Mouse (Mus musculus): Measurements from ENCODE around the gene Itpr1. TPM values are rescaled to one million over a fixed set of nuclear protein-coding genes. Genes with fewer than 3 reads are reported as not detected.

The Itpr1 gene
- polyA plus RNA-seq, 2 experiments = 10.7 to 17.1 TPM

GRCm38 (mm10) chr6:108282131-108282530 lies 69.2 kb downstream of the Itpr1 start:
- no peaks in the 10 kb centered on the region for H3K9me3 ChIP-seq (ENCODE audit: control insufficient read depth, low read length)
- TF ChIP-seq POLR2A (IDR thresholded peaks at IDR 0.05; ENCODE audit: borderline replicate concordance, extremely low read depth, insufficient read depth, insufficient read length) = no peak
- no peak overlapping the region for H3K9ac ChIP-seq (ENCODE audit: low read depth, low read length, severe bottlenecking)
- H3K27ac ChIP-seq (replicated peaks; ENCODE audit: low read depth, low read length) = no peak overlapping the region
- H3K36me3 ChIP-seq (ENCODE audit: control insufficient read depth, insufficient read depth, low read length) = no peaks in the 10 kb centered on the region
- DNase-seq (ENCODE audit: low spot score) (no peak), ATAC-seq (ENCODE audit: low FRiP score, low read depth) (no peak)
- no peak overlapping the region for H3K4me3 ChIP-seq (replicated peaks; ENCODE audit: low read length)
- H3K4me1 ChIP-seq (ENCODE audit: control insufficient read depth, insufficient read depth, low read length) = no peaks in the 10 kb centered on the region
- no peaks in the 10 kb centered on the region for H3K27me3 ChIP-seq (ENCODE audit: control insufficient read depth, insufficient read depth, low read length)
- 90% methylated on average over 4 of the region's 4 CpGs for WGBS
- H3K4me2 ChIP-seq (replicated peaks; ENCODE audit: low read depth, low read length, severe bottlenecking) = no peak overlapping the region

DNA sequence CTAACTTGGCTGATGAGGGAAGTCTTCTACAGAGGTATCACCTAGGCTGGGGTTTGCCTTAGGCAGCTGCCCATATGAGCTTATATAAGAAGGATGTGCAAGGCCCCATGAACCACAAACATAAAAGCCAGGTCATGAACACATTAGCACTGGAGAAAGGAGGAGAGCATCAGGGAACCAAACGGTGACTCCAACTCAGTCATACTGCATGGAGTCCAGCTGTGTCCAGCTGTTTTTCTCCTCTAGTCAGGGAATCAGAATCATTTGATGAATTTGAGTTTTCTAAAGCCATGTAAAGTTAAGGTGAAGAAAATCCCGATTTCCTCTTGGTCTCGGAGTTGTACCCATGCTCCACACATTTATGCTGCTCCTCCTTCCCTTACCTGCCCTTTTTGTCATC lies 69.7 kb downstream of the Itpr1 start:
- TF ChIP-seq POLR2A (IDR thresholded peaks at IDR 0.05; ENCODE audit: borderline replicate concordance, extremely low read depth, insufficient read depth, insufficient read length) = no peak
- Histone ChIP-seq H3K9me3 (ENCODE audit: control insufficient read depth, low read length) (no peaks in the 10 kb centered on the region), H3K4me1 (ENCODE audit: control insufficient read depth, insufficient read depth, low read length) (no peaks in the 10 kb centered on the region), H3K36me3 (ENCODE audit: control insufficient read depth, insufficient read depth, low read length) (no peaks in the 10 kb centered on the region), H3K4me2 (replicated peaks; ENCODE audit: low read depth, low read length, severe bottlenecking) (no peak overlapping the region), H3K9ac (ENCODE audit: low read depth, low read length, severe bottlenecking) (no peak overlapping the region), H3K4me3 (replicated peaks; ENCODE audit: low read length) (no peak overlapping the region), H3K27ac (replicated peaks; ENCODE audit: low read depth, low read length) (no peak overlapping the region), H3K27me3 (ENCODE audit: control insufficient read depth, insufficient read depth, low read length) (no peaks in the 10 kb centered on the region)
- no peak for ATAC-seq (ENCODE audit: low FRiP score, low read depth)
- DNase-seq (ENCODE audit: low spot score) = no peak
- WGBS = 91% methylated on average over 3 of the region's 3 CpGs

DNA sequence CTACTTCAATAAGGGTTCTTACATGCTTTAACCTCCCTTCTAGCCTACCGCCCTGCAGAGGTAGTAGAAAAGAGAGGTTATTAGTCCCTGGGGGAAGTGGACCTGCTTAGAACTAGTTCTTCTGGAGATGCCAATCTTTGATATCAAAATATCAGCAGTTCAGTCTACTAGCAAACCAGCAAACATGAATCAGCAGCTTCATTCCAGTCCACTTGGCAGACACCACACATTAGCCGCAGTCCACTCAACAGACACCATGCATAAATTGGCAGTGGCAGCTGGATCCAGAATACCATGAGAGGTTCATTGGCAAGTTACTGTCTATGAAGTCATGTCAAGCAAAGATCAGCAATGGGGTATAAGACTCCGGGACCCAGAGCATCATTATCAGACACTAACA lies 71.8 kb downstream of the Itpr1 start:
- no peak overlapping the region for H3K9ac ChIP-seq (ENCODE audit: low read depth, low read length, severe bottlenecking)
- no peak for TF ChIP-seq POLR2A (IDR thresholded peaks at IDR 0.05; ENCODE audit: borderline replicate concordance, extremely low read depth, insufficient read depth, insufficient read length)
- no peak overlapping the region for H3K27ac ChIP-seq (replicated peaks; ENCODE audit: low read depth, low read length)
- no peak for ATAC-seq (ENCODE audit: low FRiP score, low read depth)
- WGBS = 91% methylated on average over 3 of the region's 3 CpGs
- H3K4me2 ChIP-seq (replicated peaks; ENCODE audit: low read depth, low read length, severe bottlenecking) = no peak overlapping the region
- no peaks in the 10 kb centered on the region for H3K9me3 ChIP-seq (ENCODE audit: control insufficient read depth, low read length)
- H3K4me3 ChIP-seq (replicated peaks; ENCODE audit: low read length) = no peak overlapping the region
- H3K27me3 ChIP-seq (ENCODE audit: control insufficient read depth, insufficient read depth, low read length) = no peaks in the 10 kb centered on the region
- no peaks in the 10 kb centered on the region for H3K36me3 ChIP-seq (ENCODE audit: control insufficient read depth, insufficient read depth, low read length)
- DNase-seq (ENCODE audit: low spot score) = no peak
- no peaks in the 10 kb centered on the region for H3K4me1 ChIP-seq (ENCODE audit: control insufficient read depth, insufficient read depth, low read length)

DNA sequence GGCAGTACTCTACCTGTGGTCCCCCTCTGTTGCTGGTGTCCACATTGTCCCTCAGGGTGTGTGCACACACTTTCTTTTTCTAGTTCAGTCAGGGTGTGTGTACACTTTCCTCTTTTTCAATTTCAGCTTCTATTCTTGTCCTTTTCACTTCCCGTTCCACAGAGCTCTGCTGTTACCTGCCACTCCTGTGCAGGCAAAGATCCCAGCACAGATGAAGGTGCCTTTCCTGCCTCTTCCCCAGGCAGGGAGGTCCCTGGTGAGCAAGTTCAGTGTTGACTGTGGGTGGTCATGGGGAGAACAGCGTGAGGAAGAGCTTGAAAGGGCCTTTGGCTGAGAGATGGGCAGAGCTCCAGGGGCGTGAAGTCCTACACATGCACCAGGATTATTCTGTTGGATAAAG lies 76.1 kb downstream of the Itpr1 start:
- no peak overlapping the region for H3K9ac ChIP-seq (ENCODE audit: low read depth, low read length, severe bottlenecking)
- no peak overlapping the region for H3K4me2 ChIP-seq (replicated peaks; ENCODE audit: low read depth, low read length, severe bottlenecking)
- 0 out of 2 replicates have a peak, but pooled peaks cover 3% of the 10 kb centered on the region for H3K4me1 ChIP-seq (ENCODE audit: control insufficient read depth, insufficient read depth, low read length)
- no peaks in the 10 kb centered on the region for H3K36me3 ChIP-seq (ENCODE audit: control insufficient read depth, insufficient read depth, low read length)
- WGBS = 69% methylated on average over 3 of the region's 3 CpGs
- ATAC-seq (ENCODE audit: low FRiP score, low read depth) = no peak
- no peaks in the 10 kb centered on the region for H3K27me3 ChIP-seq (ENCODE audit: control insufficient read depth, insufficient read depth, low read length)
- no peak overlapping the region for H3K27ac ChIP-seq (replicated peaks; ENCODE audit: low read depth, low read length)
- no peak overlapping the region for H3K4me3 ChIP-seq (replicated peaks; ENCODE audit: low read length)
- TF ChIP-seq POLR2A (IDR thresholded peaks at IDR 0.05; ENCODE audit: borderline replicate concordance, extremely low read depth, insufficient read depth, insufficient read length) = no peak
- H3K9me3 ChIP-seq (ENCODE audit: control insufficient read depth, low read length) = no peaks in the 10 kb centered on the region
- DNase-seq (ENCODE audit: low spot score) = no peak

GRCm38 (mm10) chr6:108290978-108291377 lies 78.1 kb downstream of the Itpr1 start:
- WGBS = 91% methylated on average over 2 of the region's 2 CpGs
- Histone ChIP-seq H3K4me1 (ENCODE audit: control insufficient read depth, insufficient read depth, low read length) (0 out of 2 replicates have a peak, but pooled peaks cover 3% of the 10 kb centered on the region), H3K4me3 (replicated peaks; ENCODE audit: low read length) (no peak overlapping the region), H3K9ac (ENCODE audit: low read depth, low read length, severe bottlenecking) (no peak overlapping the region), H3K4me2 (replicated peaks; ENCODE audit: low read depth, low read length, severe bottlenecking) (no peak overlapping the region), H3K27ac (replicated peaks; ENCODE audit: low read depth, low read length) (no peak overlapping the region), H3K27me3 (ENCODE audit: control insufficient read depth, insufficient read depth, low read length) (no peaks in the 10 kb centered on the region), H3K9me3 (ENCODE audit: control insufficient read depth, low read length) (no peaks in the 10 kb centered on the region), H3K36me3 (ENCODE audit: control insufficient read depth, insufficient read depth, low read length) (no peaks in the 10 kb centered on the region)
- no peak for DNase-seq (ENCODE audit: low spot score)
- ATAC-seq (ENCODE audit: low FRiP score, low read depth) = no peak
- no peak for TF ChIP-seq POLR2A (IDR thresholded peaks at IDR 0.05; ENCODE audit: borderline replicate concordance, extremely low read depth, insufficient read depth, insufficient read length)

- no peak overlapping the region for H3K27ac ChIP-seq (replicated peaks; ENCODE audit: low read depth, low read length)
- no peaks in the 10 kb centered on the region for H3K9me3 ChIP-seq (ENCODE audit: control insufficient read depth, low read length)
- DNase-seq (ENCODE audit: low spot score) (no peak), ATAC-seq (ENCODE audit: low FRiP score, low read depth) (no peak)
- H3K4me2 ChIP-seq (replicated peaks; ENCODE audit: low read depth, low read length, severe bottlenecking) = no peak overlapping the region
- TF ChIP-seq POLR2A (IDR thresholded peaks at IDR 0.05; ENCODE audit: borderline replicate concordance, extremely low read depth, insufficient read depth, insufficient read length) = no peak
- no peak overlapping the region for H3K9ac ChIP-seq (ENCODE audit: low read depth, low read length, severe bottlenecking)
- 0 out of 2 replicates have a peak, but pooled peaks cover 3% of the 10 kb centered on the region for H3K4me1 ChIP-seq (ENCODE audit: control insufficient read depth, insufficient read depth, low read length)
- 84% methylated on average over 3 of the region's 3 CpGs for WGBS
- H3K4me3 ChIP-seq (replicated peaks; ENCODE audit: low read length) = no peak overlapping the region
- no peaks in the 10 kb centered on the region for H3K36me3 ChIP-seq (ENCODE audit: control insufficient read depth, insufficient read depth, low read length)
- H3K27me3 ChIP-seq (ENCODE audit: control insufficient read depth, insufficient read depth, low read length) = no peaks in the 10 kb centered on the region
Observed at GRCm38 (mm10) chr6:108291556-108291955, 78.7 kb downstream of the Itpr1 start.
